Mouse (Mus musculus) stomach, postnatal 0 days (tissue): ENCODE measurements around the gene Ubiad1.
A peak's percentile ranks its signal among the peaks of the same experiment; 100 is the strongest.

Source experiments
- CTCF ChIP-seq: IDR thresholded peaks from 2 replicates; pipeline ENCODE4 v1.5.1; 2016; ENCODE audit warnings: antibody characterized with exemption, low read depth, mild to moderate bottlenecking, moderate library complexity
- EP300 ChIP-seq: optimal IDR thresholded peaks from 2 replicates; pipeline ENCODE3; 2016; ENCODE audit warnings: antibody characterized with exemption

- TF ChIP-seq CTCF (peak; percentile 29; the same call in 1 of the 2 replicates), EP300 (peak; percentile 77)
Observed at GRCm38 (mm10) chr4:148444250-148444967, at the start of gene Ubiad1.
